Mouse (Mus musculus) heart, embryonic 11.5 days (tissue): ENCODE results near the gene Cmss1. TPM values are rescaled to one million over a fixed set of nuclear protein-coding genes. Genes with fewer than 3 reads are reported as not detected.
A peak's percentile ranks its signal among the peaks of the same experiment; 100 is the strongest.

Experiments used
- ATAC-seq: fragments of 200-750 bp; cut with Nextera tagmentation; replicated peaks from 2 replicates; pipeline ENCODE4 v1.8.0; 2017; ENCODE audit warnings: moderate library complexity; ENCODE audit not compliant: insufficient number of reproducible peaks, low FRiP score, low TSS enrichment
- H3K27ac ChIP-seq: fragments of 300-500 bp; sonication (generic); 2 replicates; pipeline ENCODE4 v1.5.1; 2014; ENCODE audit warnings: mild to moderate bottlenecking, low read depth, low read length
- H3K27me3 ChIP-seq: fragments of 300-500 bp; sonication (generic); 2 replicates; pipeline ENCODE4 v1.6.1; 2014; ENCODE audit warnings: mild to moderate bottlenecking, low read length, mixed read lengths; ENCODE audit not compliant: control insufficient read depth, insufficient read depth
- H3K36me3 ChIP-seq: fragments of 300-500 bp; sonication (generic); 2 replicates; pipeline ENCODE4 v1.6.1; 2014; ENCODE audit warnings: mild to moderate bottlenecking, low read length, moderate library complexity, mixed read lengths; ENCODE audit not compliant: control insufficient read depth, insufficient read depth
- H3K4me1 ChIP-seq: fragments of 300-500 bp; sonication (generic); 2 replicates; pipeline ENCODE4 v1.6.1; 2014; ENCODE audit warnings: low read length; ENCODE audit not compliant: control insufficient read depth, insufficient read depth
- H3K4me2 ChIP-seq: fragments of 300-500 bp; sonication (generic); 2 replicates; pipeline ENCODE4 v1.6.1; 2014; ENCODE audit warnings: mild to moderate bottlenecking, moderate library complexity
- H3K4me3 ChIP-seq: fragments of 300-500 bp; sonication (generic); 2 replicates; pipeline ENCODE4 v1.5.1; 2014; ENCODE audit warnings: low read depth, low read length
- H3K9ac ChIP-seq: fragments of 300-500 bp; sonication (generic); 2 replicates; pipeline ENCODE4 v1.6.1; 2014; ENCODE audit warnings: mild to moderate bottlenecking, low read depth, low read length, moderate library complexity
- H3K9me3 ChIP-seq: fragments of 300-500 bp; sonication (generic); replicated peaks from 2 replicates; pipeline ENCODE4 v1.6.1; 2016; ENCODE audit warnings: low read length; ENCODE audit not compliant: control insufficient read depth
- WGBS: fragments of 180-500 bp; shearing (Covaris S2); extraction: QIAGEN DNeasy Blood & Tissue Kit; methylation state at CpG from one replicate; pipeline ENCODE4 v1.1.7; 2014; ENCODE audit not compliant: insufficient replicate concordance; 5-methylcytosine and 5-hydroxymethylcytosine counted together
- polyA plus RNA-seq: library from polyadenylated mRNA; unstranded; fragments of >200 nt; fragmentation: Nextera tagmentation; extraction: Ambion mirVana; gene quantifications from 2 replicates; pipeline ENCODE4 v1.2.1, GENCODE M21; 2014

The Cmss1 gene
- polyA plus RNA-seq, 1 experiment from 2014 or later: 36.6 TPM

- H3K27me3 ChIP-seq: no peaks in the 10 kb centered on the region
These were observed 120.4 kb downstream of the Cmss1 start for GRCm38 (mm10) chr16:57486266-57486665.

GRCm38 (mm10) chr16:57485265-57485664, 121.4 kb downstream of the Cmss1 start:
- Histone ChIP-seq H3K4me1 (peaks cover 14% of the 10 kb centered on the region), H3K4me2 (no peak overlapping the region), H3K36me3 (no peaks in the 10 kb centered on the region), H3K9ac (no peak overlapping the region), H3K4me3 (no peak overlapping the region), H3K27me3 (no peaks in the 10 kb centered on the region), H3K27ac (no peak overlapping the region), H3K9me3 (no peaks in the 10 kb centered on the region)
- 75% methylated on average over 9 of the region's 9 CpGs for WGBS
- ATAC-seq: no peak

More at GRCm38 (mm10) chr16:57486266-57486665, 120.4 kb downstream of the Cmss1 start:
- Histone ChIP-seq H3K9me3 (no peaks in the 10 kb centered on the region), H3K4me2 (no peak overlapping the region), H3K36me3 (no peaks in the 10 kb centered on the region), H3K4me3 (no peak overlapping the region), H3K4me1 (peaks cover 14% of the 10 kb centered on the region), H3K27ac (no peak overlapping the region), H3K9ac (no peak overlapping the region)
- no peak for ATAC-seq
- WGBS: 88% methylated on average over 5 of the region's 5 CpGs

- Histone ChIP-seq H3K4me1 (peaks cover 14% of the 10 kb centered on the region), H3K36me3 (no peaks in the 10 kb centered on the region), H3K9ac (no peak overlapping the region), H3K4me2 (no peak overlapping the region), H3K27me3 (no peaks in the 10 kb centered on the region), H3K9me3 (no peaks in the 10 kb centered on the region), H3K27ac (no peak overlapping the region), H3K4me3 (no peak overlapping the region)
- 62% methylated on average over 12 of the region's 12 CpGs for WGBS
- ATAC-seq: no peak
These were observed 122.4 kb downstream of the Cmss1 start for GRCm38 (mm10) chr16:57484043-57484795.

- Histone ChIP-seq H3K27ac (no peak overlapping the region), H3K27me3 (no peaks in the 10 kb centered on the region), H3K9me3 (no peaks in the 10 kb centered on the region), H3K9ac (no peak overlapping the region), H3K4me3 (no peak overlapping the region), H3K4me2 (no peak overlapping the region), H3K4me1 (peaks cover 14% of the 10 kb centered on the region), H3K36me3 (no peaks in the 10 kb centered on the region)
- ATAC-seq: no peak
- 41% methylated on average over 2 of the region's 2 CpGs for WGBS
These were observed 123.2 kb downstream of the Cmss1 start for GRCm38 (mm10) chr16:57483503-57483902.

GRCm38 (mm10) chr16:57482911-57483310, 123.8 kb downstream of the Cmss1 start:
- no peak overlapping the region for H3K27ac ChIP-seq
- WGBS: 28% methylated on average over 4 of the region's 4 CpGs

GRCm38 (mm10) chr16:57482264-57482663, 124.4 kb downstream of the Cmss1 start:
- no peaks in the 10 kb centered on the region for H3K36me3 ChIP-seq
- no peak overlapping the region for H3K9ac ChIP-seq
- no peak overlapping the region for H3K4me2 ChIP-seq
- peaks cover 14% of the 10 kb centered on the region for H3K4me1 ChIP-seq
- 59% methylated on average over 6 of the region's 6 CpGs for WGBS
- ATAC-seq: no peak
- no peaks in the 10 kb centered on the region for H3K9me3 ChIP-seq
- H3K27ac ChIP-seq: no peak overlapping the region
- H3K4me3 ChIP-seq: no peak overlapping the region
- no peaks in the 10 kb centered on the region for H3K27me3 ChIP-seq

More at GRCm38 (mm10) chr16:57482911-57483310, 123.8 kb downstream of the Cmss1 start:
- no peaks in the 10 kb centered on the region for H3K36me3 ChIP-seq
- no peak overlapping the region for H3K9ac ChIP-seq
- H3K9me3 ChIP-seq: no peaks in the 10 kb centered on the region
- no peak overlapping the region for H3K4me2 ChIP-seq
- no peaks in the 10 kb centered on the region for H3K27me3 ChIP-seq
- H3K4me3 ChIP-seq: no peak overlapping the region
- ATAC-seq: no peak
- H3K4me1 ChIP-seq: peaks cover 14% of the 10 kb centered on the region

- H3K9ac ChIP-seq: no peak overlapping the region
- 0 out of 2 replicates have a peak, but pooled peaks have one; percentile 31 for ATAC-seq
- peaks cover 14% of the 10 kb centered on the region for H3K4me1 ChIP-seq
- no peaks in the 10 kb centered on the region for H3K36me3 ChIP-seq
- no peak overlapping the region for H3K4me3 ChIP-seq
- H3K4me2 ChIP-seq: no peak overlapping the region
- peaks cover 6% of the 10 kb centered on the region for H3K9me3 ChIP-seq
- no peaks in the 10 kb centered on the region for H3K27me3 ChIP-seq
- H3K27ac ChIP-seq: no peak overlapping the region
- 40% methylated on average over 5 of the region's 5 CpGs for WGBS
These were observed 126.9 kb downstream of the Cmss1 start for GRCm38 (mm10) chr16:57479776-57480175.

- Histone ChIP-seq H3K4me1 (peaks cover 6% of the 10 kb centered on the region), H3K27me3 (no peaks in the 10 kb centered on the region), H3K36me3 (no peaks in the 10 kb centered on the region), H3K9ac (no peak overlapping the region), H3K4me2 (no peak overlapping the region), H3K27ac (no peak overlapping the region), H3K9me3 (peaks cover 6% of the 10 kb centered on the region), H3K4me3 (no peak overlapping the region)
- WGBS: 79% methylated on average over 2 of the region's 2 CpGs
- no peak for ATAC-seq
These were observed 128.2 kb downstream of the Cmss1 start for GRCm38 (mm10) chr16:57478451-57478850.
